Mouse (Mus musculus) cerebellum, postnatal 10 days (tissue): ENCODE data around the gene Erg28.

Experiments
- DNase-seq, 2 experiments: peaks; one replicate each; pipeline ENCODE4 v3.0.0; 2021; ENCODE audit warnings: mixed read lengths in 2 of 2

Erg28 gene

DNA sequence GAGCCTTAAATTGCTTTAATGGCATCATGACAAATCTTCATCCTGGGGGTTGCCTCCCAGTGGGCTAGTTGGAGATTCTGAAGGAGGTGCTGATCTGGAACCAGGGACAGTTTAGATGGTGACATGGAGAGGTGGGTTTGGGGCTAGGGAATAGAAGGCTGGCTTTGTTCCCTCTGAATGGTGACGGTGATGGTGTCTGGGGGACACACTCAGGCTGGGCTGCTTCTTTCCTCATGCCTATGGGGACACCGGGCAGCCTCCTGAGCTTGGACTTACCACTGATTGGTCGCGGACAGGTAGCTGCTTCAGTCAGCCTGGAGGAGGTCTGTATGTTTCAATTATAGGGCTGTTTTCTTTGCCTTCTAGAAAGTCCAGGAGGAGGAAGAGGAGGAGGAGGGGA, 12.7 kb downstream of the Erg28 start:
- DNase-seq: no peak

- no peak for DNase-seq
Measured at GRCm38 (mm10) chr12:85810959-85811358, 13.4 kb downstream of the Erg28 start.

GRCm38 (mm10) chr12:85809726-85810125, 14.6 kb downstream of the Erg28 start:
- DNase-seq: no peak

GRCm38 (mm10) chr12:85800031-85800430, 24.3 kb downstream of the Erg28 start:
- DNase-seq: peak; percentile 53 to 79

GRCm38 (mm10) chr12:85795551-85795950, 28.8 kb downstream of the Erg28 start:
- peak; percentile 54 to 64 for DNase-seq

DNA sequence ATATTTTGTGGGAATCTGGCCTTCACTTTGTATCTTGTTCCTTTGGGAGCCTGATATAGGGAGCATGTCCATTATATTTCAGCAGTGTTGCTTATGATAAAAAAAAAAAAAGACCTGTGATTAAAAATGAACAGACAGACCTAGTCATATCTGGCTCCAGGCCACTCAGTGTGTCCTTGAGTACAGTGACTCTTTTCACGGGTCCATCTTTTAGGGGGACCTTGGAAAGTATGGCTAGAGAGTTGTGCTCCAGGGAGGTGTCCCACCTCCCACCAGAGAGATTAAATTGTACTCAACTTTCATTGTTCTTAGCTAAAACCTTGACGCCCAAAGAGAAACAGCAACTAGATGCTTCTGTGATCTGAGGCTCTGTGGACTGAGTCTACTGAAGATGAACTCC, 30.3 kb downstream of the Erg28 start:
- DNase-seq: no peak

GRCm38 (mm10) chr12:85792821-85793346, 31.5 kb downstream of the Erg28 start:
- DNase-seq: peak; percentile 84 to 89

GRCm38 (mm10) chr12:85792158-85792557, 32.2 kb downstream of the Erg28 start:
- peak; percentile 36 to 56 for DNase-seq

GRCm38 (mm10) chr12:85784916-85785815, 39.2 kb downstream of the Erg28 start:
- no peak for DNase-seq

- DNase-seq: no peak
Measured at GRCm38 (mm10) chr12:85781606-85782005, 42.7 kb downstream of the Erg28 start.

DNA sequence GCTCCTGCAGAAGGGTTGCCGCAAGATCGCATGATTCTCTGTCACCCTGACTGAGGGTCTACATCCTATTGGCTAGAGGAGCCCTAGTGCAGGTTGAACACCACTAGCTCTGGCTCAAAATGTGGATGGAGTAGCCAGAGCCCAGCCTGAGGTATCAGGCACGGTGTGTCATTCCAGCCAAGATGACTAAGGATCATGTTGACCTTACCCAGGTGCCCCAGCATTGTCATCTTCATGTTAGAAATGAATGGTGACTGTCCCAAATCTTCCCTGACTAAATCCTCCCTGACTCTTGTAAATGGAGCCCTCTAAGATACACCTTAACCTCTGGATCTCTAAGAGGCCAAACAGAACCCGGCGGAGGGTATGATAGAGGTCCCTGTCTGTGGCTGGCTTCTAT, 44.6 kb downstream of the Erg28 start:
- DNase-seq: no peak

DNA sequence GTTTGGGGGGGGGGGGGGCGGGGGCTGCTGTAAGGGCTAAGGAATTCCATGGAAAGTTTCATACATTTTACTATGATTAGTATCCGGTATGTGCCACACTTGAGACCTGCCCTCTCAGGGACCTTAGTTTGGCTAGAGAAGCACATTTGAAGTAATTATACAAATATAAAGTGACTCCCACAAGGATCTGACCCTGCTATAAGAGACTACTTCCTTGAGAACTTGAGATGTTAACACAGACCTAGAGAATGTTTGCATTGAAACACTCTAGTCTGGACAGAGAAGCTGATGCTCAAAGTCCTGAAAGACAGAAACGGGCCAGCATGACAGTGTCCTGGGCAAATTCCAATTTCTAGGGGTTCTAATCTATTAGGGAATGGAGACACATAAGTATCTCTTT, 45.4 kb downstream of the Erg28 start:
- DNase-seq: no peak

DNA sequence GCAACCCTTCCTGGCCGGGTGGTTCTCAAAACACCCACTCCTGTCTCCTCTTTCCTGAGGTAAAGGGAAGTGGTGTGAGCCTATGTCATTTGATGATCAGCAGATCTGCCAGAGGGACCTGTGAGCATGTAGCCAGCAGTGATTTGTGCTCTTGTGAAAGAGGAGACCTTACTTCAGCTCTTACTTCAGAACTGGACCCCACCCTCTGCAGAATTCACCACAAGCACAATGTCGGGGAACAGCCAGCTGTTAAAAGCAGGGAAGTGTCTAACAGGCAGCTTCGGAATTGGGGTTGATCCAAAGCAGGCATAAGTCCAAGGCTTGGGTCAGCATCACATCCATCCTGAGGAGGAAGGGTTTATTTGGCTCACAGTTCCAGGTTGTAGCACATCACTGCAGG, 53.0 kb downstream of the Erg28 start:
- DNase-seq: peak; percentile 50 to 65

- peak in 1 of 2 experiments; percentile 39 for DNase-seq
Measured at GRCm38 (mm10) chr12:85767750-85768149, 56.6 kb downstream of the Erg28 start.

DNA sequence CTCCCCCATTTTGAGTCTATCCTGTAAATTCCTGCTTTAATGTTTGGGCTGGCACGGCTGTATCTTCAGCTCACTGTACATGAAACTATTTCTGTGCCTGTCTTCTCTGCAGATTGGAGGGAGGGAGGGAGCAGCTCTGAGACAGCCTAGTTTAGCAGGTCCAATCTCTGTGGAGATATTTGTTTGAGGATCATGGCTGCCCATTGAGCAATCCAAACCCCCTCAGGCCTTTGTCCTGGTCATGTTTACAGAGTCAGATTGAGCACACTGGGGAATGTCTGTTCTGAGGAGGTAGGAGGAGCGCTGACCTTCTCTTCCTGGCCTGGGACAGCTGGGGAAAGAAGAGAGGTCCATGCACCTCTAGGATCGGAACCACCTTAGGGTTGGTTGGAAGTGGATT, 58.1 kb downstream of the Erg28 start:
- DNase-seq: no peak
